Mouse (Mus musculus): ENCODE data around the gene Klhl30.

Klhl30 gene

DNA sequence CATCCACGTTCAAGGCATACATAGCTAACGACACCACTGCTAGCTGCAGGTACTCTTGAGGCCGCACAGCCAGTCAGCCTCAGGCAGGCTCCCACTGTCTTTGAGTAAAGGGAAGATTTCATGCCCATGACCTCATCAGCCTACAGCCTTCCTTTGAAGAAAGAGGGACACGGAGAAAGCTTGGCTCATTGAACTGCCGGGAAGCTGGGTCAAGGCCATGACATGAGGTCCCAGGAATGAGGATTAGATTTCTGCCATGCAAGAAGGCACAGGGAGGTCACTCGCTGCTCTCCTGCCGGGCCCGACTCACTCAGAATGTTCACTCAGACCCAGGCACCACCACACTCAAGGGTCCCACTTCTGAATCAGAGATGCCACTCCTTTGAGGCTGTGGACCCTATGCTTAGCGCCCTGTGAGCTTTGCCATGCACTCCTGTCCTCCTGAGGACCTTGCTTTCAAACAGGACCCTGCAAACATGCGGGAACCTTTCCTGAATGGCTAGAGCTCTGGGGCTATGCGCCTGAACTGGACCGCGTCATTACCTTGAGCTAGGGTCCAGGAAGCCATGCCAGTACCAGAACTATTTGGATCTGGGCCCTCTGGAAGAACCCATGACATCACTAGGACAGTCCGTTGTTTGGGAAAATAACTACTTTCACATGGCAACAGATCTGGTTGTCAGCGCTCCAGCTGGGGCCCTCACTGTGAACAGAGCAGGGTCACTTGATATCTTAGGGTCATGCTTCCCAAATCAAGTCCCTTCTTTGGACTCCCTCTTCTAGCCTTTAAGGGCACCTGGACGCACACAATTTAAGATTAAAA lies 14.2 kb downstream of the Klhl30 start:
- DNase-seq (ENCODE audit: low spot score) = no peak

DNA sequence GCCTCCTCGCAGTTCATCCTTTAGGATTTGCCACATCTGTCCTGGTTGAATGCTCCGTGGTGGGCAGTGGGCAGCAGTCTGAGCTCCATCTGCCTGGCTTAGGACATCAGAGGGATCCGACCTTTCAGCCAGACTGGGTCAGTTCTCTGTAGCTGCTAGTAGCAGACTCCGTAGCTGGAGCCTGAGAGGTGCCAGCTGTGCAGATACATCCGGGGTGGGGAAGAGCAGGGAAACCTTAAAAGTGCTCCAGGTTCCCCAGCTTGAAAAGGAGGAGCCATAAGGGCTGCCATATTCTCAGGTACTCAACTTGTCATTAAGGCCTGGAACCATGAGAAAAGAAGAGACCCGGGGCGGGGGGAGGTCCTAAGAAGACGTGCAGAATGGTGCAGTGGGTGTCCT lies 15.0 kb downstream of the Klhl30 start:
- DNase-seq (ENCODE audit: low spot score) = no peak

DNA sequence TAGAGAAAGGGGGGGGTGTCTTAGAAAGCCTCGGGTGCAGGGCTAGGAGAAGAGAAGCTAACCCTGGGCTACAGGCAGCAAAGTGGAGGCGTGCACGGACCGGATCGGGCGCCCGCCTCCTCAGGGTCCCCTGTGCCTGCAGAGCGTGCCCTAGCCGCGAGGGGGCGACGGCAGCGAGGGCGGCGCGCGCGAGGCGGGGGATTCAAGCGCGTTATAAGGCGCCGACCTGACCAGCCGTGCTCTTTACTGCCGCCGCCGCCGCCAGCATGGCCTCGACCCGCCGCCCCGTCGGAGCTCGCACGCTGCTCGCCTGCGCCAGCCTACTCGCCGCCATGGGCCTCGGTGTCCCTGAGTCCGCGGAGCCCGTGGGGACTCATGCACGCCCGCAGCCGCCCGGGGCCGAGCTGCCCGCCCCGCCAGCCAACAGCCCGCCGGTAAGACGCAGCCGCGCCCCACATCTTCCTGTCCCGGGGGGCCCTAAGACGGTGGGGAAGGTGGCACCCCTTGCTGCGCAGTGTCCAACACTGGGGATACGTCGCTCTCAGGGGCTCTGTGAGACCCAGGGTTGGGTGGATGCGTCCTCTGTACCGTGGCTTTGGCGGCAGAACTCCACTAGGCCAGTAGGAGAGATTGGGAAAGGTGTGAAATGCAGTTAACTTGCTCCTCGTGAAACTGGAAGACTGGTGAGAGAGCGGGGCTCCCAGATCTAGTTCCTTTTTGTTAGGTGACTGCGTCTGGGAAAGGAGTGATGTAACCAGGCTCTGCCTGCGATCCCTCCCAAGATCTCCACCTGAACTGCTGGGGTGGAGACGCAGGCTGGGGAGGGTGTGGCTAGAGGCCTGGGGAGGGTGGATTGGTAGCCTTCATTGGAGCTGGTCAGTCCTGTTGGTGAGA lies 15.6 kb downstream of the Klhl30 start, which contains the start of gene Erfe:
Gene Erfe (plus strand): TSS at position 216 of the 894 bp plus-strand sequence.
- peak; percentile 32 for DNase-seq (ENCODE audit: low spot score)

DNA sequence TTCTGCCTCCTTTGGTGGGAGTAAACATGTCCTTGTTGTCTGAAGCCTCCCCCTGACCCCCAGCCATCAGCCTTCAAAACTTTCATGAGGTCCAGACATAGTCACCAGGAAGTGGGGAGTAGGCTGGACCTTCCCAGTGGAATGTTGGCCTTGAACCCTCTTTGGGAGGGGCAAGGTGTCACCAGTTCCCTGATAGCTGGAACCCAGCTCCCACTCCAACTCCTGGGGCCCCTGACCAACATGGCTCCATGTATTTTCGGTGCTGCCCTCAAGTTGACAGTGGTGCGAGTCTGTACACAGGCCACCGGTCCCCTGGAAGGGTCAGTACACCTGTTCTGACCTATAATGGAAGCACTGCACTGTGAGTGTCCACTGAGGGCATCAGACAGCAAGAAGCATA lies 16.5 kb downstream of the Klhl30 start:
- no peak for DNase-seq (ENCODE audit: low spot score)

DNA sequence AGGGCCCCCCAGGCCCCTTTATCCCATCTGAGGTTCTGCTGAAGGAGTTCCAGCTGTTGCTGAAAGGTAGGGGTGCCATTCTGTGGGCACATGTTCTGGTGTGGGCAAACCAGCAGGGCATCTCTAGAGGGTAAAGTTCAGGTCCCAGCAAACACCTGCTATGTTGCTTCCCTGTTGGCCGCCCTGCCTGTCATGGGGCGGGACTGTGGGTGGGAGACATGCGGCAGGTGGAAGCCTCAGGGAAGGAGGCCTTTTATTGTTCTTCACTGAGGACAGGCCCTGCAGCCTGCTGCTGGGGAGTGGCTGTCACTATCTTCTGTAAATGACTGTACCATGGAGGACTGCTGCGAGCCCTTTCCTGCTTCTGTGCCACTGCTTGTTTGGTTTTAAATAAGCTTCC lies 18.6 kb downstream of the Klhl30 start:
- DNase-seq (ENCODE audit: low spot score) = no peak

DNA sequence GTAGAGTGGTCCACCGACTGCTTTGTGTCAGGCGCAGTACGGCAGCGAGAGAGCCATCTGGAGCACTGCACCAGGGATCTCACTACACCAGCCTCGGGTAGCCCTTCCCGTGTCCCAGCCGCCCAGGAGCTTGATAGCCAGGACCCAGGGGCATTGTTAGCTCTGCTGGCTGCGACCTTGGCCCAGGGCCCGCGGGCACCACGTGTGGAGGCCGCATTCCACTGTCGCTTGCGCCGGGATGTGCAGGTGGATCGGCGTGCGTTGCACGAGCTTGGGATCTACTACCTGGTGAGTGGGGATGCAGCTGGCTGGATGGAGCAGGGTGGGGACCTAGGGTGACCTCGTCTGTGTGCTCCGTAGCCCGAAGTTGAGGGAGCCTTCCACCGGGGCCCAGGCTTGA lies 19.2 kb downstream of the Klhl30 start:
- no peak for DNase-seq (ENCODE audit: low spot score)

DNA sequence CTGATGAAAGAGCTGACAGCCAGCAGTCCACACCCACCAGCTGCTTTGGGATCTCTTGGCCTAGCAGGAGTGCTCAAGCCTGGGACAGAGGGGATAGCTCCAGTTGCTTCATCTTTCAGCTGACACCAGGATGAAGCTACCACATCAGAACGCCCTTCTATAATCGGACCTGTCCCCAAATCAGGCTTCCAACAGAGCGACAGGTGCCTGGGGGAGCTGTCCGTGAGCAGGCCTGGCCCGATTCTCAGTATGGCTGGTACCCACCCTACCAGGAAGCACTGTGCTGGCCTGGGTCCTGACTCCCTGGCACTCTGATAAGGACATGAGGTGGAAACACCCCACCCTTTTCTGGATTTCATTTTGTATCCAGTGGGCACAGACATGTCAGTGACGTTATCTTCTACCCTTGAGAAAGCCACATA lies 22.6 kb downstream of the Klhl30 start:
- DNase-seq (ENCODE audit: low spot score) = no peak

DNA sequence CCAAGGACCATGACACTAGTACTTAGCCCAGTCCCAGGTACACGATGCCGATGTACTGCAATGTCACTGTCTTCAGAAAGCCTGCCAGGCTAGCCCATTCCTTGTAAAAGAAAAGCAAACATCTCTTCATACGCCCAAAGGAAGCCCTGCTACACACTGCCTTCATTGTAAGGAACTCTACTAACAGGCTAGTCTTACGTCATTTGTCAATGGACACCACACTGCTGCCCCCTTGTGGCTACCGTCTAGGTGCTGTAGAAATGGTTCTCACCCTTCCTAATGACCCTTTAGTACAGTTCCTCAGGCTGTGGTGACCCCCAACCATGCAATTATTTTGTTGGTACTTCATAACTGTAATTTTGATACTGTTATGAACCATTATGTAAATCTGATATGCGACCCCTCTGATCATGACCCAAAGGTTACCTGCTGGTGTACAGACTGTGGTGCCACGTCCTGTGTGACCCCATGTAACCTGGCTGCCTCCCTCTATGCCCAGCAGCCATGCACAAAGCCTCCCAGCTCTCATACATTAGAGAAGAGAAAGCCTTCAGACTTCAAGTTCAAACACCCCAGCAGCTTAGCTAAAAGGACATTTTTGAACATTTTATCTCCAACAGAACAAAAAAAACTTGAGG lies 29.8 kb downstream of the Klhl30 start:
- DNase-seq (ENCODE audit: low spot score) = peak; percentile 84

DNA sequence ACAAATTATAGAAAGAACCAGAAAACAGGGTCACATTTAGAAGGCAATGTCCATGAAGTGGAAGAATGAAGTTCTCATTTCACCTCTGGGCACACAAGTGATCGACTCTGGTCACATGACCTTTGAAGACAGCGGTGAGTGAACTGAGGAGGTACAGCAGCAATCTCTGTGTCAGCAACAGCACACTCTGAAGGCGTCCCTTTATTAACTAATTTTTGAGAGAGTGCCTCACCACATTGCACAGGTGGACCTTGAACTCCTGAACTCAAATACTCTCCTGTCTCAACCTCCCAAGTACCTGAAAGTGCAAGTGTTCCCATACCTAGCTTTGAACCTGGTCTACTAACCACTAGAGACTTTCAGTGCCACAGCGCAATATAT lies 30.3 kb downstream of the Klhl30 start:
- DNase-seq (ENCODE audit: low spot score) = no peak

DNA sequence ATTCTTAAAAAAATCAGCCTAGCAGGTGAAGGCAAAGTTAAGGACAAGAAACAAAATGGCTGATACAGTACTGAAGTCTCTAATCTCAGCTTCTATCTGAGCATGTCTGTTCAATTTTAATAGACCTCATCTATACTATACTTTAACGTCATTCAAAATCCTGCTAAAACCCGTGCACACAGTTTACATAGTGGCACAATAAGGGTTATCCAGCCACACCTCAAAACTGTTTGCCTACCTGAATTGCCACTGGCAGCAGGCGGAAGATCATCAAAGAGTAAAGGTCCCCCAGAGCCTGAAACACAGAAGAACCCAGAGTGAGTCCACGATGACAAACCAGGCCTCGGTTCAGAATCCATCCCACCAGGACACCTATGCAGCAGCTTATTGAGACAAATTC lies 39.6 kb downstream of the Klhl30 start:
- DNase-seq (ENCODE audit: low spot score) = no peak

DNA sequence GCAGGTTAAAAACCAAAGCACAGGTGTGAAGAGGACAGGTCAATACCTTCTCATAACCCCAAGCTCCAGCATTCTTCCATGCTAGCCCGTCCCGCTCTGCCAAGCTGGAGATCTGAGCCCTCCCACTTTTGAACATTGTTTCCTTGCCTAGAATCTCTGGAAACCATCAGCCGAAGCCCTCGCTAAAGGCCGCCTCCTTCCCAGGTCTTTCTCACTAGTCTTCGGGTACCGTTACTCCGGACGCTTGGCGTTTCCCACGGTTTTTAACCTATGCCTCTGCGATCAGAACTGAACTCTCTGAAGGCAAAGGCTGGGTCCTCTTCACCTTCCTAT lies 47.1 kb downstream of the Klhl30 start:
- DNase-seq (ENCODE audit: low spot score) = no peak

DNA sequence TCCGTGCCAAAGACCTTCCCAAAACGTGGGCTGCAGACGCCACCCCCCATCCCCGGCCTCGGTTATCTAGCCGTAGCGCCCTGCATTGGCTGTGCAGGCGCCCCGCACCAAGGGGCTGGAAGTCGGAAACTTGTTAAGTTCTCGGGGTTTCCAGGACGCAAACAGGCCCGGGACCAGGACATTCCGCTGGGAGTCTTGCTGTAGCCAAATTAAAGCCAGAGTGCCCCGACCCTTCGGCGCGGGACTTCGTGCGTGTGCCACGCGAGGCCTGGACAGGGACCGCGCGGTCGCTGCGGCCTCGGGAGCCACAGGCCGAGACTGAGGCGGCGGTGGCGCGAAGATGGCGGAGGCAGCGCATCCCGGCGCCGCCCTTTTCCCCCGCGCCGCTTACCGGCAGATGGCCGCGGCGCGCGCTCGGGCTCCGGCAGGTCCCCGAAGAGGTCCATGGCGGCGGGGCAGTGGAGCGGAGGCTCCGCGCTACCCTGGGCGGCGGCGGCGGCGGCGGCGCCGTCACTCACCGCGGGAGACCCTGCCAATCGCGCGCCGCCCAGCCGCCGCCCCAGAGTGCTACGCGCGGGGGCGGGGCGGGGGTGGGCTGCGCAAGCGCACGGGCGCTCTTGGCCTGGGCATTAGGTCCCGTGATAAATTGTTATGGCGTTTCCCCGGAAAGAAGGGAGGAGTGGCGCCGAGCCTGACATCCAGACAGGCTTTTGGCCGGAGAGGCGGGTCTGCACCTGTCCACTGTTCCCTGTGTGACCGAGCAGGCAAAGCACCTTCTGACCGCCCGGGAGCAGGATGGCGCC lies 47.6 kb downstream of the Klhl30 start, which contains the start of gene Ilkap:
Gene Ilkap (minus strand): TSS at position 556 of the 803 bp plus-strand sequence.
- DNase-seq (ENCODE audit: low spot score) = peak; percentile 80

DNA sequence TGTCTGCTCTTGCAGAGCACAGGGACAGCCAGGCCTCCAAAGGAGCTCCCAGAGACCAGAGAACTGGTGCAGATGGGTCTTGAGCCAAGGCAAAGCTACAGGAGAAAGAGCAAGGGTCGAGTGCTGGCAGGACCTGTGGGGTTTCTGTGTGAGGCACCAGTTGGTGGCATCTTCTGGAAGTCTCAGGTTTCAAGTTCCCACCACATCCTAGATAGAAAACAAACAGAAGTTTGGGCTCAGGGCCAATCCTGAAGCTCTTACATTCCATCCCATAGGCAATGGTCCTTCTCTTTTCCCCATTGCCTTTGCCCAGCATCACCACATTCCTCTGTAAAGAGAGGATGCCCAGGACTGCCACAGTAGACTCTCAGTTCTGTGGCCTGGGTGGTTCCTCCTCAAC lies 54.2 kb downstream of the Klhl30 start:
- DNase-seq (ENCODE audit: low spot score) = no peak

DNA sequence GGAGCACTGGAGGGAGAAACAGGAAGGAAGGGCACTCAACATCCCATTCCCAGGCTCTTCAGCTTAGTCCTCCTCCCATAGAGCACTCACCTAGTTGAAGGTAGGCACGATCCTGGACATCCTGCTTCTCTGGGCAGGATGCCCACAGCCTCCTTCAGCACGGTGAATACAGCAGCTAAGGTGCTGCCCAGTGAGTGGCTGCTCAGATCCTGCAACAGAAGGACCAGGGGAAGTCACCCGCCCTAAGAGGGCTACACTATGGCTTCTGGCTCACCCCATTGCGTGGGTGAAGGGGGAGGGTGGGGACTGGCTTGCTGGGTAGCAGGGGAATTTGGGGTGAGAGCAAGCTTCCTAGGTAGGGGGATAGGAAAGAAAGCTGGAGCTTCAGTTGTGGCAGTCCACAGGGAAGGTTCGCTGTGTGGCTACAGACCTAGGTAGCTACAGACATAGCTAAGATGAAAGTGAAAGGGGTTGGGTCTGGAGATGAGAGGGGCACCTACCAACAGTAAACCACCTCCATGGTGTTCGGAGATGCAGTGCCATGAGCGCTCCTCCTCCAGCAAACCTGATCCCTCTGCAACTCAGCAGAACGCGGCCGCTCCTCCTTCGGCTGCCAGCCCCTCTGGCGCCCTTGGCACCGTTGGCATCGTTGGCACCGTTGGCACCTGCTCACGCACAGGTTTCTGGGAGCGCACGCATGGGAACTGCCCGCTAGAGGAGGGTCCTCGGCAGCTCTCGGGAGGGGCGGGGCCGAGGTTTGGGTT lies 54.8 kb downstream of the Klhl30 start:
- no peak for DNase-seq (ENCODE audit: low spot score)

DNA sequence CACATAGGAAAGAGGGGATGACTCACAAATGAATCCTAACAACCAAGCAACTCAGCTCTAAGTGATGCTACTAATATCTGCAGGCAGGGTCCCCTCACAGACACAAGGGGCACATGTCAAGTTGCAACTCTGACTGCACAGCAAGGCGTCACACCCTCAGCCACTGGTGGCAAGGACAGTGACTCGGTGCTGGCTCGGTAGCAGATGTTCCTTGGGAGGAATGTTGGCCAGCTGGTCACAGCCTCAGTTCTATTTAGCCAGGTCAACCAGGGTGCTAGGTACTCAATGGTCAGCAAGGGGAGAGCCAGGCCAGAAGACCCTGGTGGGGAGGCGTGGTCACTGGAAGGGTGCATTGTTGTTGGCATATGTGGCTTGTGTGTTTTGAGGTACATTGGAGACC lies 57.0 kb downstream of the Klhl30 start:
- no peak for DNase-seq (ENCODE audit: low spot score)

DNA sequence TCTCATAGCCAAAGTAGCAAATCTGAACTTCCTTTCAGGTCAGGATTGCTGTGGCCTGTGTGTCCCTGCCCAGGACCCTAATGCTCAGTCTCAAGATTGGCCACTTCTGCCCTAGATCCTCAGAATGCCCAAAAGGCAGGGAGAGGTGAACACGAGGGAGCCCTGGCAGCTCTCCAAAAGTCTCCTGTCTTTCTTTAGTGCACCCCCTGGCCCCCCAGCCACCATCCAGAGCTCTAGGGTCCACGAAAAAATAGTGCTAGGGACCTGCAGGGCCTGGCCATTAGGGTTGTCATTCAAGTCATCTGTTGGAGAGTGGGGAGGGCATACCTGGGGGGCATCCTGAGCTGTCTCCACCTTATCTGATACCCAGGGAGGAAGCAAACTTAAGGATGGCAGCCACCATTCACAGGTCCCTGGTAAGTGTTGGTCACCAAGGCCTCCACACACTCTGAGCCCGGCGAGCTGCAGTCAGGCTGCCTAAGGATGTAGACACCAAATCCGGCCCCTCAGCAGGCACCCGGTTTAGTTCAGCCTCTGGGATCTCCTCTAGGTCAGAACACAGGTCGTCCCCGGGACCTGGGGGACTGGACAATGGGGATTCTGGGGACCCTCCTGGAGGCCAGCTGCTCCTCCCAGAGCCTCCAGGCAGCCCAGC lies 60.9 kb downstream of the Klhl30 start:
- no peak for DNase-seq (ENCODE audit: low spot score)

Data from layer of hippocampus, adult 11-12 months (tissue).